Mouse (Mus musculus): ENCODE results near the gene Spry2. TPM values are rescaled to one million over a fixed set of nuclear protein-coding genes. Genes with fewer than 3 reads are reported as not detected.

The Spry2 gene
- polyA plus RNA-seq, 1 experiment, result 4.5 TPM

GRCm38 (mm10) chr14:105892941-105893622, 3.5 kb downstream of the Spry2 start:
- no peak for DNase-seq (ENCODE audit: low read depth in 1 of 2, low spot score in 2 of 2)
- Histone ChIP-seq H3K36me3 (ENCODE audit: control insufficient read depth, insufficient read depth, low read length) (no peaks in the 10 kb centered on the region), H3K4me3 (ENCODE audit: extremely low read depth, insufficient read depth, insufficient read length) (no peak overlapping the region; the same call in 1 of the 2 replicates), H3K27ac (ENCODE audit: insufficient read depth, low read length) (no peak overlapping the region; the same call in 1 of the 2 replicates), H3K4me1 (ENCODE audit: control insufficient read depth, insufficient read depth, insufficient read length) (peaks cover 3% of the 10 kb centered on the region; the same call in 1 of the 2 replicates), H3K27me3 (ENCODE audit: control insufficient read depth, insufficient read depth, low read length) (no peaks in the 10 kb centered on the region; the same call in 1 of the 2 replicates)
- TF ChIP-seq CTCF (IDR thresholded peaks at IDR 0.05; ENCODE audit: extremely low read depth, insufficient read depth, insufficient read length, insufficient replicate concordance) (no peak), POLR2A (IDR thresholded peaks at IDR 0.05; ENCODE audit: low read depth, low read length) (no peak)
- WGBS, result 94% methylated on average over 24 of the region's 24 CpGs

DNA sequence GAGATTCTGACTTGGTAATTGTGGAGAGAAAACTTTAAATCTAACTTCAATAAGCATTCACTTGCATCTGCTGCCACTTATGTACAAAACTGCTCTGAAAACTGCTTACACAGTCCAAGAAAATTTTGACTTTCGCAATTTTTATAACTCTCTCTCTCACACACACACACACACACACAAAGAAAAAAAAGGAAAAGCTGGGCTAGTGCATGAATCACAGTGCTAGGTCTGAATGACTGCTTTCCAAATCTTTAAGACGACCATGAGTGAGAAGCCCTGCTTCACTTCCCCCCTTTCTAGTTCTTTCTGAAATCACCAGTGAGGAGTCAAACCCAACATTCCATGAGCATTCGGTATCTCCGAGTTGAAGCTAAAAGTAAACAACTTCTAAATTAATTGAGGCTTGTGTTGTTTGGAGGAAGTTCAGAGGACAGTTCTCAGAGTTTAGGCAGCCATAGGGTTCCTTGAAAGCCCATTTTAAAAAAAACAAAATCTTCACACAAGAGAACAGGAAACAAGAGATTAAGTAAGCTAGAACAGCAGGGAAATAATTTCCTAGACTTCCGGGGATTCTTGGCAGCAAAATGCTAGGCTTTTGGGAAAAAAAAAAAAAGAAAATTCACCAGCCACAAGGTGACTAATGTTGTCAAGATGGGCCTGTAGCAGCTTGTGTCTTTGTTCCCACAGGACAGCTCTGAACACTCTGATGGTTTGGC, 5.9 kb downstream of the Spry2 start:
- peaks cover 5% of the 10 kb centered on the region for H3K4me1 ChIP-seq (ENCODE audit: control insufficient read depth, insufficient read depth, insufficient read length)
- DNase-seq (ENCODE audit: low read depth in 1 of 2, low spot score in 2 of 2), result no peak
- TF ChIP-seq POLR2A (IDR thresholded peaks at IDR 0.05; ENCODE audit: low read depth, low read length) (no peak), CTCF (IDR thresholded peaks at IDR 0.05; ENCODE audit: extremely low read depth, insufficient read depth, insufficient read length, insufficient replicate concordance) (no peak)
- 78% methylated on average over 5 of the region's 5 CpGs for WGBS
- no peaks in the 10 kb centered on the region for H3K36me3 ChIP-seq (ENCODE audit: control insufficient read depth, insufficient read depth, low read length)
- no peak overlapping the region for H3K4me3 ChIP-seq (ENCODE audit: extremely low read depth, insufficient read depth, insufficient read length)
- no peaks in the 10 kb centered on the region for H3K27me3 ChIP-seq (ENCODE audit: control insufficient read depth, insufficient read depth, low read length)
- no peak overlapping the region for H3K27ac ChIP-seq (ENCODE audit: insufficient read depth, low read length)

DNA sequence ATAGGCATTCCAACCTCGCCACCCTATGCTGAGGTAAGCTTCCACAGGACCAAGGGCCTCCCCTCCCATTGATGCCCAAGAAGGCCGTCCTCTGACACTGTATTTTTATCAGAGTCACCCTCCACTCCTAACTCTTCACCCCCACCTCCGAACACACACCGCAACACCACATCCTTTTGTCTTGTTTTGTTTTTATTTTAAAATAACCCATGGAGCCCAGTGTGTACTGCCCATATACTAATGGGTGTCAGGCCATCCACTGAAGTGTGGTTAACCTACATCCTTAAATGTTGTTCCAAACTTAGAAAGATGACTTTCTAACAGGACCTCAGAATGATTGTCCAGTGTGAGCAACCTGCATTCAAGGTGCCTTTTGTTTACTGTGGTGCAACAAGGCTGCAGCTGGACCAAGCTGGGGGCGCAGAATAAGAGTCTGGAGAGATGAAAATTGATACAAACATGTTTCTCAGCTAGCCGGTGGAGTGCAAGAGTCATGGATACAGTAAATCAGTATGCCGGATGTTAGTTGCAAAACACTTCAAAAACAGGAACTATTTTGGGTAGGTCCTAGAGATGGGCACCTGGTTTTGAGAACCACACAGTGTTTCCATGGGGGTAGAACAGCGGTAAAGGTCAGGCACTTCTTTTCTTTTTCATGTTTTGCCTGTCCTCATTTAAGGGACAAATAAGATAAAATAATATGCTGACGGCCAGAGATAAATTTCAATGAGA, 9.8 kb downstream of the Spry2 start:
- H3K27ac ChIP-seq (ENCODE audit: insufficient read depth, low read length), result no peak overlapping the region
- H3K36me3 ChIP-seq (ENCODE audit: control insufficient read depth, insufficient read depth, low read length), result no peaks in the 10 kb centered on the region
- peaks cover 2% of the 10 kb centered on the region; the same call in 1 of the 2 replicates for H3K4me1 ChIP-seq (ENCODE audit: control insufficient read depth, insufficient read depth, insufficient read length)
- no peak overlapping the region for H3K4me3 ChIP-seq (ENCODE audit: extremely low read depth, insufficient read depth, insufficient read length)
- H3K27me3 ChIP-seq (ENCODE audit: control insufficient read depth, insufficient read depth, low read length), result no peaks in the 10 kb centered on the region
- no peak for TF ChIP-seq CTCF (IDR thresholded peaks at IDR 0.05; ENCODE audit: extremely low read depth, insufficient read depth, insufficient read length, insufficient replicate concordance)
- TF ChIP-seq POLR2A (IDR thresholded peaks at IDR 0.05; ENCODE audit: low read depth, low read length), result no peak
- no peak for DNase-seq (ENCODE audit: low read depth in 1 of 2, low spot score in 2 of 2)
- 43% methylated on average over 9 of the region's 9 CpGs for WGBS

GRCm38 (mm10) chr14:105885249-105885648, 11.4 kb downstream of the Spry2 start:
- TF ChIP-seq POLR2A (IDR thresholded peaks at IDR 0.05; ENCODE audit: low read depth, low read length) (no peak), CTCF (IDR thresholded peaks at IDR 0.05; ENCODE audit: extremely low read depth, insufficient read depth, insufficient read length, insufficient replicate concordance) (no peak)
- 89% methylated on average over 6 of the region's 6 CpGs for WGBS
- no peak for DNase-seq (ENCODE audit: low read depth in 1 of 2, low spot score in 2 of 2)

GRCm38 (mm10) chr14:105883215-105883614, 13.4 kb downstream of the Spry2 start:
- H3K4me1 ChIP-seq (ENCODE audit: control insufficient read depth, insufficient read depth, insufficient read length), result peaks cover 2% of the 10 kb centered on the region; the same call in 1 of the 2 replicates
- TF ChIP-seq CTCF (IDR thresholded peaks at IDR 0.05; ENCODE audit: extremely low read depth, insufficient read depth, insufficient read length, insufficient replicate concordance) (no peak), POLR2A (IDR thresholded peaks at IDR 0.05; ENCODE audit: low read depth, low read length) (no peak)
- DNase-seq (ENCODE audit: low read depth in 1 of 2, low spot score in 2 of 2), result no peak
- H3K4me3 ChIP-seq (ENCODE audit: extremely low read depth, insufficient read depth, insufficient read length), result no peak overlapping the region
- H3K27ac ChIP-seq (ENCODE audit: insufficient read depth, low read length), result no peak overlapping the region
- no peaks in the 10 kb centered on the region for H3K36me3 ChIP-seq (ENCODE audit: control insufficient read depth, insufficient read depth, low read length)
- no peaks in the 10 kb centered on the region for H3K27me3 ChIP-seq (ENCODE audit: control insufficient read depth, insufficient read depth, low read length)
- 91% methylated on average over 6 of the region's 6 CpGs for WGBS

More at GRCm38 (mm10) chr14:105885249-105885648, 11.4 kb downstream of the Spry2 start:
- Histone ChIP-seq H3K36me3 (ENCODE audit: control insufficient read depth, insufficient read depth, low read length) (no peaks in the 10 kb centered on the region), H3K4me3 (ENCODE audit: extremely low read depth, insufficient read depth, insufficient read length) (no peak overlapping the region), H3K27ac (ENCODE audit: insufficient read depth, low read length) (no peak overlapping the region), H3K4me1 (ENCODE audit: control insufficient read depth, insufficient read depth, insufficient read length) (peaks cover 2% of the 10 kb centered on the region; the same call in 1 of the 2 replicates), H3K27me3 (ENCODE audit: control insufficient read depth, insufficient read depth, low read length) (no peaks in the 10 kb centered on the region)

DNA sequence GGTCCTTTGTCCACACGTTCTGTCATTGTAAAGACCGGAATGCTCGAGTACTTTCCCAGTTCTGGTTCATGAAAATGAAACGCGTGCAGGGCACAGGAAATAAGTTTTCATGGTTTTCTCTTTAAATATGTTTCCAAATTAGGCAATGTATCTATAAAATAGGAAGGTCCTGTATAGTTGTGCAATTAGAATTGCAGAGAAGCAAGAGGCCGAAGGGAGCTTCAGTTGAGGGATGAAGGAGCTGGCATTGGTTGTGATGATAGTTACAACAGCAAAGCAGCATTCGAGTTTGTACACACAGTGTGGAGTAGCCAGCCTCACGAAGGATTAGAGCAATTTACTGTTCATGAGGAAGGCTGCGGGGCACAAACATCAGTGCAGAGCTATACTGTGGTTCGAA, 18.3 kb downstream of the Spry2 start:
- Histone ChIP-seq H3K4me1 (ENCODE audit: control insufficient read depth, insufficient read depth, insufficient read length) (no peaks in the 10 kb centered on the region), H3K27ac (ENCODE audit: insufficient read depth, low read length) (no peak overlapping the region), H3K27me3 (ENCODE audit: control insufficient read depth, insufficient read depth, low read length) (no peaks in the 10 kb centered on the region), H3K36me3 (ENCODE audit: control insufficient read depth, insufficient read depth, low read length) (no peaks in the 10 kb centered on the region), H3K4me3 (ENCODE audit: extremely low read depth, insufficient read depth, insufficient read length) (no peak overlapping the region)
- TF ChIP-seq POLR2A (IDR thresholded peaks at IDR 0.05; ENCODE audit: low read depth, low read length) (no peak), CTCF (IDR thresholded peaks at IDR 0.05; ENCODE audit: extremely low read depth, insufficient read depth, insufficient read length, insufficient replicate concordance) (no peak)
- 84% methylated on average over 10 of the region's 10 CpGs for whole genome bisulfite sequencing
- no peak for DNase-seq (ENCODE audit: low read depth in 1 of 2, low spot score in 2 of 2)
